Mouse (Mus musculus) lung, adult 2 months (tissue): Measurements from ENCODE around the gene Snx9.

Source experiments
- CTCF ChIP-seq: fragments of 200-500 bp; IDR thresholded peaks from 2 replicates; pipeline ENCODE4 v1.5.1; 2011; ENCODE audit warnings: mild to moderate bottlenecking, low read length, control low read depth; ENCODE audit not compliant: insufficient read depth
- POLR2A ChIP-seq: fragments of 200-500 bp; IDR thresholded peaks from 2 replicates; pipeline ENCODE4 v1.6.1; 2011; ENCODE audit warnings: low read depth, mild to moderate bottlenecking, control low read depth, low read length, borderline replicate concordance; ENCODE audit errors: extremely low read depth

DNA sequence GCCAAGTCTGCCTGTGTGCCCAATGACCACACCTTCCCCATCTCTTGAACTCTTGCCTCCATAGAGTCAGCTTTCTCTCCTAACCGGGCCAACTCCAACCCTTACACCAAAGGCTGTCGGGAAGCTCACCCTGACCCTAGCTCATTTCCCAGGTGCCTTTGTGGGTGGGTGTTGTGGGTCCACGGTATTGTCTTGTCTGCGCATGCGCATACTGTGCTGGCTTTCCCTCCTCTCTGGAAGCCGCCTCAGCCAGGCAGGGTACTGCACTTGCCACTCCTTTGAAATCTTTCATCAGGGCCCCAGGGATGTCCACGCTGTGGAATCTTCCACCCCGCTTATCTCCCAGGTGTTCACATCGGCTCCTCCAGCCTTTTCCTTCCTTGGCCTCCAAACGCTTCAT is 117.5 kb downstream of the Snx9 start:
- TF ChIP-seq CTCF = no peak
- TF ChIP-seq POLR2A = no peak
